In the genomic region with DNA sequence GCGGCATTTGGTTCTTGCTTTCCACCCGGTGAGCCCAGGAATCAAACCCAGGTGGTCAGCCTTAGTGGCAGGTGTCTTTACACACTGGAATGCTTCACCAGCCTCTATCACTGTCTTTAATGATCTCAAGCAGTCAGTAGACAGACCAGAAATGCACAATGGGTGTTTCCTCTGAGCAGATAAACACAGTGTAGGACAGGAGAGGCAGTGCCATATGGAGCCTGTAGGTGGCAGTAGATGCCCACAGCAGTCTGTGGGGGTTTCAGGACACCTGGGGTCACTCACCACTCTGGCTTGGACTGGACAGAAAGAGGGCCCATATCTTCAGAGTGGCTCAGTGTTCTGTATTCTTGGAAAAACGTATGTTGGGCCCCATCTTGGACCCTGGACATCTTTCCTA, we compare ENCODE assay signal across 9 mouse cellular contexts.
DNase-seq lines count a peak whose midpoint lies in the region; ATAC-seq lines count a peak whose summit lies in the region.
"Had no signal": no experiment of that assay in that cellular context is flagged by ENCODE, and none has a peak within 500 bp of the region (broad histone marks: within the 10 kb centered on the region; RNA-seq: fewer than 3 reads in every experiment).

No protein-coding gene starts in this region.

- WGBS in midbrain, embryonic 10.5 days, result 72% methylated on average over 3 of the region's 3 CpGs
- WGBS in midbrain, embryonic 13.5 days, result 83% methylated on average over 3 of the region's 3 CpGs
- 70% methylated on average over 3 of the region's 3 CpGs for WGBS in stomach, embryonic 15.5 days

- H3K9me3 ChIP-seq in midbrain, embryonic 10.5 days (replicated peaks), result no peaks in the 10 kb centered on the region
- no peaks in the 10 kb centered on the region for H3K9me3 ChIP-seq in midbrain, embryonic 13.5 days
- no peaks in the 10 kb centered on the region for H3K9me3 ChIP-seq in stomach, embryonic 15.5 days

- H3K9ac ChIP-seq in midbrain, embryonic 13.5 days (replicated peaks), result no peak overlapping the region
- no peak overlapping the region for H3K9ac ChIP-seq in stomach, embryonic 15.5 days

- H3K27me3 ChIP-seq in midbrain, embryonic 10.5 days (ENCODE audit: low read depth, poor library complexity, severe bottlenecking), result peaks cover 84% of the 10 kb centered on the region
- H3K27me3 ChIP-seq in midbrain, embryonic 13.5 days, result peaks cover 78% of the 10 kb centered on the region
- H3K27me3 ChIP-seq in stomach, embryonic 15.5 days (replicated peaks), result no peaks in the 10 kb centered on the region

- no peak overlapping the region for H3K4me2 ChIP-seq in midbrain, embryonic 13.5 days (replicated peaks)
- H3K4me2 ChIP-seq in stomach, embryonic 15.5 days, result no peak overlapping the region

- H3K27ac ChIP-seq in midbrain, embryonic 10.5 days (replicated peaks), result no peak overlapping the region
- no peak overlapping the region for H3K27ac ChIP-seq in midbrain, embryonic 13.5 days
- no peak overlapping the region for H3K27ac ChIP-seq in stomach, embryonic 15.5 days

- peak; percentile 42 for DNase-seq in midbrain, embryonic 10.5 days (ENCODE audit: low spot score)
- DNase-seq in adrenal gland, adult 18-20 months (ENCODE audit: low spot score in 2 of 2), result peak; percentile 32 to 34
- peak; percentile 77 for DNase-seq in embryo, embryonic 10.5 days (ENCODE audit: low spot score)
- peak; percentile 57 to 77 for DNase-seq in heart, postnatal 14 days
- DNase-seq in left cerebral cortex, postnatal 4 days, result peak; percentile 58

- no peaks in the 10 kb centered on the region for H3K4me1 ChIP-seq in midbrain, embryonic 10.5 days
- no peaks in the 10 kb centered on the region for H3K4me1 ChIP-seq in midbrain, embryonic 13.5 days (replicated peaks)
- H3K4me1 ChIP-seq in stomach, embryonic 15.5 days, result no peaks in the 10 kb centered on the region

- no peak overlapping the region for H3K4me3 ChIP-seq in midbrain, embryonic 10.5 days
- H3K4me3 ChIP-seq in midbrain, embryonic 13.5 days (replicated peaks), result no peak overlapping the region
- no peak overlapping the region for H3K4me3 ChIP-seq in stomach, embryonic 15.5 days (replicated peaks)
- H3K4me3 ChIP-seq: erythroblast, embryonic 14.5 days had no signal

- no peaks in the 10 kb centered on the region for H3K36me3 ChIP-seq in midbrain, embryonic 10.5 days
- no peaks in the 10 kb centered on the region for H3K36me3 ChIP-seq in midbrain, embryonic 13.5 days
- H3K36me3 ChIP-seq in stomach, embryonic 15.5 days, result no peaks in the 10 kb centered on the region

- no peak for ATAC-seq in midbrain, embryonic 13.5 days
- peak; percentile 58; the same call in 1 of the 2 replicates for ATAC-seq in stomach, embryonic 15.5 days (ENCODE audit: insufficient read depth, low FRiP score, low read depth)
- no peak; the same call in 1 of the 2 replicates for ATAC-seq in megakaryocyte progenitor cell, adult 5-6 weeks (replicated peaks; ENCODE audit: poor library complexity)

- intact Hi-C loops in heart, postnatal 14 days (cut with DNase I), result loop anchor here (1.0 to 10.0 kb wide), 3 partner anchors 132 to 470 kb away; partner anchors contain the start of gene Ngf
- intact Hi-C loops in left cerebral cortex, postnatal 4 days (cut with DNase I), result no loop called here
